Mouse (Mus musculus): ENCODE data around the gene Kmt5c. TPM values are rescaled to one million over a fixed set of nuclear protein-coding genes. Genes with fewer than 3 reads are reported as not detected.

Gene Kmt5c
- polyA plus RNA-seq, 1 experiment from 2014 or later, result 50.1 TPM

GRCm38 (mm10) chr7:4746326-4746980, 6.5 kb downstream of the Kmt5c start:
- Histone ChIP-seq H3K9ac (0 out of 2 replicates have a peak overlapping the region, but pooled peaks have one; percentile 12), H3K4me3 (replicated peaks) (peak overlapping the region; percentile 10; the same call in 1 of the 2 replicates), H3K4me2 (peak overlapping the region; percentile 56), H3K4me1 (replicated peaks) (peaks cover 98% of the 10 kb centered on the region), H3K36me3 (replicated peaks) (peaks cover 54% of the 10 kb centered on the region), H3K27me3 (no peaks in the 10 kb centered on the region), H3K9me3 (replicated peaks) (no peaks in the 10 kb centered on the region), H3K27ac (replicated peaks) (peak overlapping the region; percentile 93)
- 83% methylated on average over 22 of the region's 22 CpGs for WGBS (ENCODE audit: insufficient replicate concordance)
- no peak for ATAC-seq (ENCODE audit: insufficient read depth)

- Histone ChIP-seq H3K27me3 (no peaks in the 10 kb centered on the region), H3K9ac (peak overlapping the region; percentile 47), H3K4me3 (replicated peaks) (peak overlapping the region; percentile 10; the same call in 1 of the 2 replicates), H3K36me3 (replicated peaks) (peaks cover 50% of the 10 kb centered on the region), H3K9me3 (replicated peaks) (no peaks in the 10 kb centered on the region), H3K27ac (replicated peaks) (peak overlapping the region; percentile 93), H3K4me1 (replicated peaks) (peaks cover 98% of the 10 kb centered on the region), H3K4me2 (peak overlapping the region; percentile 56)
- WGBS (ENCODE audit: insufficient replicate concordance), result 41% methylated on average over 9 of the region's 9 CpGs
- peak; percentile 75 for ATAC-seq (ENCODE audit: insufficient read depth)
These were observed 7.4 kb downstream of the Kmt5c start for GRCm38 (mm10) chr7:4747156-4747899.

- H3K4me3 ChIP-seq (replicated peaks), result no peak overlapping the region
- 64% methylated on average over 4 of the region's 4 CpGs for WGBS (ENCODE audit: insufficient replicate concordance)
- no peaks in the 10 kb centered on the region for H3K9me3 ChIP-seq (replicated peaks)
- H3K4me2 ChIP-seq, result peak overlapping the region; percentile 56
- H3K27me3 ChIP-seq, result no peaks in the 10 kb centered on the region
- H3K36me3 ChIP-seq (replicated peaks), result peaks cover 40% of the 10 kb centered on the region
- peaks cover 98% of the 10 kb centered on the region for H3K4me1 ChIP-seq (replicated peaks)
- H3K27ac ChIP-seq (replicated peaks), result peak overlapping the region; percentile 93
- H3K9ac ChIP-seq, result peak overlapping the region; percentile 47
- no peak for ATAC-seq (ENCODE audit: insufficient read depth)
These were observed 8.4 kb downstream of the Kmt5c start for GRCm38 (mm10) chr7:4748321-4748720.

GRCm38 (mm10) chr7:4749169-4749568, 9.3 kb downstream of the Kmt5c start:
- ATAC-seq (ENCODE audit: insufficient read depth), result peak; percentile 7
- Histone ChIP-seq H3K4me3 (replicated peaks) (no peak overlapping the region), H3K36me3 (replicated peaks) (peaks cover 33% of the 10 kb centered on the region), H3K27me3 (no peaks in the 10 kb centered on the region), H3K9ac (peak overlapping the region; percentile 2), H3K4me1 (replicated peaks) (peaks cover 91% of the 10 kb centered on the region), H3K4me2 (peak overlapping the region; percentile 25; the same call in 1 of the 2 replicates), H3K9me3 (replicated peaks) (no peaks in the 10 kb centered on the region), H3K27ac (replicated peaks) (peak overlapping the region; percentile 93)
- WGBS (ENCODE audit: insufficient replicate concordance), result 33% methylated on average over 2 of the region's 2 CpGs

- Histone ChIP-seq H3K4me1 (replicated peaks) (peaks cover 60% of the 10 kb centered on the region), H3K9me3 (replicated peaks) (no peaks in the 10 kb centered on the region), H3K4me3 (replicated peaks) (peak overlapping the region; percentile 67), H3K36me3 (replicated peaks) (peaks cover 8% of the 10 kb centered on the region), H3K27me3 (no peaks in the 10 kb centered on the region), H3K4me2 (peak overlapping the region; percentile 85), H3K27ac (replicated peaks) (peak overlapping the region; percentile 88), H3K9ac (peak overlapping the region; percentile 64)
- peak; percentile 75 for ATAC-seq (ENCODE audit: insufficient read depth)
- 3% methylated on average over 30 of the region's 30 CpGs for WGBS (ENCODE audit: insufficient replicate concordance)
These were observed 12.3 kb downstream of the Kmt5c start for GRCm38 (mm10) chr7:4751971-4752820.

- Histone ChIP-seq H3K4me2 (peak within 1 kb of the TSS; percentile 85), H3K27me3 (no peaks in the 10 kb centered on the region), H3K9ac (peak within 1 kb of the TSS; percentile 64), H3K4me3 (replicated peaks) (peak within 1 kb of the TSS; percentile 67), H3K4me1 (replicated peaks) (peaks cover 52% of the 10 kb centered on the region), H3K36me3 (replicated peaks) (peaks cover 8% of the 10 kb centered on the region), H3K27ac (replicated peaks) (peak within 1 kb of the TSS; percentile 88), H3K9me3 (replicated peaks) (no peaks in the 10 kb centered on the region)
- ATAC-seq (ENCODE audit: insufficient read depth), result peak; percentile 80
- 3% methylated on average over 24 of the region's 24 CpGs for WGBS (ENCODE audit: insufficient replicate concordance)
These were observed 13.1 kb downstream of the Kmt5c start, which contains the start of gene Cox6b2 for GRCm38 (mm10) chr7:4752821-4753570. TSS of gene Cox6b2 (minus strand) at chr7:4753094.

GRCm38 (mm10) chr7:4759670-4760069, 19.8 kb downstream of the Kmt5c start:
- Histone ChIP-seq H3K27me3 (peaks cover 25% of the 10 kb centered on the region; the same call in 1 of the 2 replicates), H3K4me3 (replicated peaks) (no peak overlapping the region), H3K4me2 (no peak overlapping the region), H3K36me3 (replicated peaks) (no peaks in the 10 kb centered on the region), H3K4me1 (replicated peaks) (no peaks in the 10 kb centered on the region), H3K9me3 (replicated peaks) (no peaks in the 10 kb centered on the region), H3K27ac (replicated peaks) (no peak overlapping the region), H3K9ac (no peak overlapping the region)
- ATAC-seq (ENCODE audit: insufficient read depth), result no peak
- WGBS (ENCODE audit: insufficient replicate concordance), result 41% methylated on average over 1 of the region's 1 CpGs

GRCm38 (mm10) chr7:4764946-4765710, 25.2 kb downstream of the Kmt5c start:
- Histone ChIP-seq H3K27me3 (peaks cover 38% of the 10 kb centered on the region), H3K4me1 (replicated peaks) (no peaks in the 10 kb centered on the region), H3K36me3 (replicated peaks) (no peaks in the 10 kb centered on the region), H3K9me3 (replicated peaks) (no peaks in the 10 kb centered on the region), H3K4me2 (0 out of 2 replicates have a peak overlapping the region, but pooled peaks have one; percentile 8), H3K4me3 (replicated peaks) (no peak overlapping the region), H3K9ac (no peak overlapping the region), H3K27ac (replicated peaks) (no peak overlapping the region)
- ATAC-seq (ENCODE audit: insufficient read depth), result no peak
- WGBS (ENCODE audit: insufficient replicate concordance), result 21% methylated on average over 4 of the region's 4 CpGs

- no peak within 1 kb of the TSS for H3K4me3 ChIP-seq (replicated peaks)
- 53% methylated on average over 5 of the region's 5 CpGs for WGBS (ENCODE audit: insufficient replicate concordance)
- H3K9me3 ChIP-seq (replicated peaks), result no peaks in the 10 kb centered on the region
- no peak for ATAC-seq (ENCODE audit: insufficient read depth)
- H3K36me3 ChIP-seq (replicated peaks), result no peaks in the 10 kb centered on the region
- no peak within 1 kb of the TSS for H3K4me2 ChIP-seq
- no peak within 1 kb of the TSS for H3K27ac ChIP-seq (replicated peaks)
- H3K27me3 ChIP-seq, result peaks cover 50% of the 10 kb centered on the region
- no peak within 1 kb of the TSS for H3K9ac ChIP-seq
- H3K4me1 ChIP-seq (replicated peaks), result no peaks in the 10 kb centered on the region
These were observed 31.3 kb downstream of the Kmt5c start, which contains the start of gene Fam71e2 for GRCm38 (mm10) chr7:4771202-4771601. TSS of gene Fam71e2 (minus strand) at chr7:4771302.

- 42% methylated on average over 10 of the region's 10 CpGs for WGBS (ENCODE audit: insufficient replicate concordance)
These were observed 36.2 kb downstream of the Kmt5c start for GRCm38 (mm10) chr7:4776131-4776530.

More at GRCm38 (mm10) chr7:4776131-4776530, 36.2 kb downstream of the Kmt5c start:
- Histone ChIP-seq H3K4me2 (no peak overlapping the region), H3K4me3 (replicated peaks) (no peak overlapping the region), H3K36me3 (replicated peaks) (no peaks in the 10 kb centered on the region), H3K9me3 (replicated peaks) (no peaks in the 10 kb centered on the region), H3K9ac (no peak overlapping the region), H3K27ac (replicated peaks) (no peak overlapping the region), H3K4me1 (replicated peaks) (peaks cover 8% of the 10 kb centered on the region), H3K27me3 (peaks cover 85% of the 10 kb centered on the region)
- ATAC-seq (ENCODE audit: insufficient read depth), result no peak
